Mouse (Mus musculus) liver, adult 2 months (tissue): ENCODE measurements around the gene Get4.

Source experiments
- CTCF ChIP-seq: fragments of 200-500 bp; IDR thresholded peaks from 2 replicates; pipeline ENCODE4 v1.5.1; 2011; ENCODE audit warnings: low read depth, low read length, control low read depth
- POLR2A ChIP-seq: fragments of 200-500 bp; IDR thresholded peaks from 2 replicates; pipeline ENCODE4 v1.6.1; 2011; ENCODE audit warnings: low read length, control low read depth; ENCODE audit not compliant: insufficient read depth; ENCODE audit errors: extremely low read depth

- TF ChIP-seq CTCF (no peak), POLR2A (no peak)
Measured at GRCm38 (mm10) chr5:139234423-139234822, 17.7 kb upstream of the Get4 start.
